Mouse (Mus musculus) hindbrain, embryonic 14.5 days (tissue): Measurements from ENCODE around the gene Kcnq4. TPM values are rescaled to one million over a fixed set of nuclear protein-coding genes. Genes with fewer than 3 reads are reported as not detected.
A peak's percentile ranks its signal among the peaks of the same experiment; 100 is the strongest.

Experiments
- ATAC-seq: fragments of 200-750 bp; cut with Nextera tagmentation; 2 replicates; pipeline ENCODE4 v1.8.0; 2017; ENCODE audit warnings: moderate number of reproducible peaks, mild to moderate bottlenecking, moderate TSS enrichment, moderate library complexity; ENCODE audit not compliant: low FRiP score
- DNase-seq: peaks from one replicate; pipeline ENCODE4 v3.0.0-alpha.2; 2015; ENCODE audit warnings: low spot score
- H3K27ac ChIP-seq: fragments of 300-500 bp; sonication (generic); 2 replicates; pipeline ENCODE4 v1.5.1; 2014; ENCODE audit warnings: mild to moderate bottlenecking, moderate library complexity
- H3K27me3 ChIP-seq: fragments of 300-500 bp; sonication (generic); 2 replicates; pipeline ENCODE4 v1.6.1; 2014; ENCODE audit warnings: mild to moderate bottlenecking, low read length, mixed read lengths; ENCODE audit not compliant: control insufficient read depth, insufficient read depth
- H3K36me3 ChIP-seq: fragments of 300-500 bp; sonication (generic); replicated peaks from 2 replicates; pipeline ENCODE4 v1.6.1; 2014; ENCODE audit not compliant: control insufficient read depth, insufficient read depth
- H3K4me1 ChIP-seq: fragments of 300-500 bp; sonication (generic); replicated peaks from 2 replicates; pipeline ENCODE4 v1.6.1; 2014; ENCODE audit warnings: antibody characterized with exemption, low read length, mixed read lengths; ENCODE audit not compliant: control insufficient read depth, insufficient read depth
- H3K4me2 ChIP-seq: fragments of 300-500 bp; sonication (generic); replicated peaks from 2 replicates; pipeline ENCODE4 v1.6.1; 2014; ENCODE audit warnings: mild to moderate bottlenecking, moderate library complexity
- H3K4me3 ChIP-seq: fragments of 300-500 bp; sonication (generic); replicated peaks from 2 replicates; pipeline ENCODE4 v1.5.1; 2014; ENCODE audit warnings: mild to moderate bottlenecking, low read length
- H3K9ac ChIP-seq: fragments of 300-500 bp; sonication (generic); 2 replicates; pipeline ENCODE4 v1.6.1; 2014
- H3K9me3 ChIP-seq: fragments of 300-500 bp; sonication (generic); 2 replicates; pipeline ENCODE4 v1.6.1; 2016; ENCODE audit warnings: low read length; ENCODE audit not compliant: control insufficient read depth
- WGBS: fragments of 180-500 bp; shearing (Covaris S2); extraction: QIAGEN DNeasy Blood & Tissue Kit; methylation state at CpG from one replicate; pipeline ENCODE4 v1.1.7; 2014; 5-methylcytosine and 5-hydroxymethylcytosine counted together
- polyA plus RNA-seq: library from polyadenylated mRNA; unstranded; fragments of >200 nt; fragmentation: Nextera tagmentation; extraction: Ambion mirVana; gene quantifications from 2 replicates; pipeline ENCODE4 v1.2.1, GENCODE M21; 2014

Gene Kcnq4
- 6.2 and 6.4 TPM in 2 replicates for polyA plus RNA-seq

GRCm38 (mm10) chr4:120747941-120748866, at the start of gene Kcnq4:
Gene Kcnq4 (minus strand): TSS chr4:120748612.
- H3K9me3 ChIP-seq = no peaks in the 10 kb centered on the region
- H3K4me1 ChIP-seq = peaks cover 12% of the 10 kb centered on the region; the same call in 1 of the 2 replicates
- peak within 1 kb of the TSS; percentile 100 for H3K4me2 ChIP-seq
- H3K27ac ChIP-seq = no peak within 1 kb of the TSS
- 2% methylated on average over 42 of the region's 42 CpGs for WGBS
- peak within 1 kb of the TSS; percentile 70 for H3K4me3 ChIP-seq
- 0 out of 2 replicates have a peak, but pooled peaks have one; percentile 5 for ATAC-seq
- H3K27me3 ChIP-seq = peaks cover 55% of the 10 kb centered on the region
- peak within 1 kb of the TSS; percentile 66 for H3K9ac ChIP-seq
- DNase-seq = no peak
- no peaks in the 10 kb centered on the region for H3K36me3 ChIP-seq

DNA sequence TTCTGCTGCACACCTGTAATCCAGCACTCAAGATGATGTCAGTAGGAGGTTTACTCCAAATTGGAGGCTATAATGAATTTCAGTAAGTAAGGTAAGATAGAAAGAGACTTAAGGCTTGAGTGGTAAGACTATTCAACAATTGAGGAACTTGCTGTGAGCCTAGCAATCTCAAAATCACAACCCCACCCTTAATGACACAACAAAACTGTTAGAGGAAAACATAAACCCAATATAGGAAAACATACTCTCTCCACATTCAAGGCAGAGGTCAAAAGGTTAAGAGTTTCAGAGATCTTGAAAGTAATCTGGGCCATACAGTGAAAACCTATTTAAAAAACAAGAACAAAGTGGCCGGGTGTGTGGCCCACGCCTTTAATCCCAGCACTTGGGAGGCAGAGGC, 48.3 kb upstream of the Kcnq4 start:
- no peaks in the 10 kb centered on the region for H3K9me3 ChIP-seq
- 94% methylated on average over 2 of the region's 2 CpGs for WGBS
- H3K4me3 ChIP-seq = no peak overlapping the region
- DNase-seq (no peak), ATAC-seq (no peak)
- H3K27ac ChIP-seq = no peak overlapping the region
- no peaks in the 10 kb centered on the region for H3K36me3 ChIP-seq
- no peaks in the 10 kb centered on the region for H3K27me3 ChIP-seq
- peaks cover 6% of the 10 kb centered on the region; the same call in 1 of the 2 replicates for H3K4me1 ChIP-seq
- H3K4me2 ChIP-seq = no peak overlapping the region
- no peak overlapping the region for H3K9ac ChIP-seq

GRCm38 (mm10) chr4:120795646-120796045, 47.2 kb upstream of the Kcnq4 start:
- no peaks in the 10 kb centered on the region for H3K36me3 ChIP-seq
- DNase-seq (no peak), ATAC-seq (no peak)
- no peak overlapping the region for H3K9ac ChIP-seq
- WGBS = 89% methylated on average over 1 of the region's 1 CpGs
- no peaks in the 10 kb centered on the region for H3K27me3 ChIP-seq
- H3K27ac ChIP-seq = no peak overlapping the region
- H3K4me3 ChIP-seq = no peak overlapping the region
- no peak overlapping the region for H3K4me2 ChIP-seq
- H3K9me3 ChIP-seq = no peaks in the 10 kb centered on the region
- peaks cover 3% of the 10 kb centered on the region; the same call in 1 of the 2 replicates for H3K4me1 ChIP-seq

- H3K27me3 ChIP-seq = no peaks in the 10 kb centered on the region
- H3K4me3 ChIP-seq = no peak overlapping the region
- WGBS = 90% methylated on average over 2 of the region's 2 CpGs
- no peak overlapping the region for H3K4me2 ChIP-seq
- ATAC-seq (no peak), DNase-seq (no peak)
- no peak overlapping the region for H3K27ac ChIP-seq
- no peaks in the 10 kb centered on the region for H3K9me3 ChIP-seq
- no peak overlapping the region for H3K9ac ChIP-seq
- peaks cover 23% of the 10 kb centered on the region for H3K36me3 ChIP-seq
- H3K4me1 ChIP-seq = peaks cover 3% of the 10 kb centered on the region; the same call in 1 of the 2 replicates
These were observed 44.5 kb upstream of the Kcnq4 start for GRCm38 (mm10) chr4:120792918-120793317.

- H3K36me3 ChIP-seq = peaks cover 40% of the 10 kb centered on the region
- H3K4me2 ChIP-seq = no peak overlapping the region
- WGBS = 97% methylated on average over 4 of the region's 4 CpGs
- ATAC-seq (no peak), DNase-seq (no peak)
- no peak overlapping the region for H3K4me3 ChIP-seq
- no peaks in the 10 kb centered on the region for H3K9me3 ChIP-seq
- no peak overlapping the region for H3K9ac ChIP-seq
- peaks cover 3% of the 10 kb centered on the region; the same call in 1 of the 2 replicates for H3K4me1 ChIP-seq
- H3K27ac ChIP-seq = no peak overlapping the region
- no peaks in the 10 kb centered on the region for H3K27me3 ChIP-seq
These were observed 41.6 kb upstream of the Kcnq4 start for GRCm38 (mm10) chr4:120790027-120790426.

- no peak for DNase-seq
- H3K4me2 ChIP-seq = no peak overlapping the region
- H3K4me3 ChIP-seq = no peak overlapping the region
- H3K27ac ChIP-seq = no peak overlapping the region
- H3K9ac ChIP-seq = no peak overlapping the region
- WGBS = 52% methylated on average over 5 of the region's 5 CpGs
- no peaks in the 10 kb centered on the region for H3K4me1 ChIP-seq
- H3K9me3 ChIP-seq = no peaks in the 10 kb centered on the region
- ATAC-seq = no peak
- peaks cover 3% of the 10 kb centered on the region; the same call in 1 of the 2 replicates for H3K27me3 ChIP-seq
- peaks cover 43% of the 10 kb centered on the region for H3K36me3 ChIP-seq
These were observed 7.4 kb upstream of the Kcnq4 start for GRCm38 (mm10) chr4:120755801-120756200.

- Histone ChIP-seq H3K27ac (no peak overlapping the region), H3K4me2 (no peak overlapping the region), H3K4me1 (no peaks in the 10 kb centered on the region), H3K9ac (no peak overlapping the region), H3K4me3 (no peak overlapping the region), H3K27me3 (peaks cover 5% of the 10 kb centered on the region), H3K36me3 (peaks cover 38% of the 10 kb centered on the region), H3K9me3 (no peaks in the 10 kb centered on the region)
- no peak for ATAC-seq
- peak; percentile 70 for DNase-seq
- 3% methylated on average over 1 of the region's 1 CpGs for WGBS
These were observed 6.9 kb upstream of the Kcnq4 start for GRCm38 (mm10) chr4:120755299-120755698.

DNA sequence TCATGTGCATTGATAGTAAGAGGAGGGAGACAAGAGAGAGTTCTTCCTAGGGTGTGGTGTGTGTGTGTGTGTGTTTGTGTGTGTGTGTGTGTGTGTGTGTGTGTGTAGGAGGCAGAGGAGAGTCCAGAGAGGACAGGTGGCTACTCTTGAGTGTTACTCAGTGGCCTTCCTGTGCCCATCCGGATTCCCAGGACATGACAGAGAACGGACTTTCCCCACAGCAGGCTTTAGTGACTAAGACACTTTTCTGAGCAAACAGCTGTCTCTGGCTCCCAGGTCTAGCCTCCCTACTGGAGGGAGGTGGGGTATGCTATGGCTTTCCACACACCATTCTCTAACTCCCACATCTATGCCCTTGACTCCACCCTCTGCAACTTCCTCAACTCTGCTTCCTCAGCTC, 1.2 kb upstream of the Kcnq4 start:
- Histone ChIP-seq H3K9me3 (no peaks in the 10 kb centered on the region), H3K27ac (no peak overlapping the region), H3K4me2 (no peak overlapping the region), H3K9ac (no peak overlapping the region), H3K27me3 (peaks cover 55% of the 10 kb centered on the region), H3K4me1 (peaks cover 12% of the 10 kb centered on the region; the same call in 1 of the 2 replicates), H3K36me3 (no peaks in the 10 kb centered on the region), H3K4me3 (no peak overlapping the region)
- DNase-seq (no peak), ATAC-seq (no peak)
- 39% methylated on average over 2 of the region's 2 CpGs for WGBS

DNA sequence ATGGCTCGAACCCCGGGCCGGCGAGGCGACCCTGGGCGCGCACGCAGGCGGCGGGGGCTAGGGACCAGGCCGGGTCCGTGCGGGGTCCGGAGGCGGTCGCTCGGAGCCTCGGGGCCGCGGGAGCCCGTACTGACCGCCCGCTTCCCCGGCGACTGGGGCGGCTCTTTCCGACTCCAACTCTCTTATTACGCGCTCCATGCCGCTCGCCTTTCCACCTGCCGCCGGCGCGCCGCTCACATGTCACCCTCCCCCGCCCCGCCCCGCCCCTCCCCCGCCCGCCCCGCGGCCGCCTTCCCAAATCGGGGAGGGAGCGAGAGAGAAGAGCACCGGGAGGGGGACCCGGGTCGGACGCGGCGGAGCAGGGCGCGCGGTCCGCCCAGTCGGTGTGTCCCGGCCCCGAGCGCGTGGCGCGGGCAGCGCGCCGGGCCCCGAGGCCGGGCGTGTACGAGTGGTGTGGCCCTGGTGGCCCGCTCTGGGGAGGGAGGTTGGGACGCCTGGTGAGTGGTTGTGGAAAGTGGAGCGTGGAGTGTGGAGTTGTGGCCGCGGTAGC, 1.1 kb downstream of the Kcnq4 start:
- peaks cover 55% of the 10 kb centered on the region for H3K27me3 ChIP-seq
- peaks cover 12% of the 10 kb centered on the region; the same call in 1 of the 2 replicates for H3K4me1 ChIP-seq
- peak overlapping the region; percentile 70 for H3K4me3 ChIP-seq
- under 1% methylated on average over 68 of the region's 75 CpGs for WGBS
- H3K4me2 ChIP-seq = peak overlapping the region; percentile 100
- DNase-seq = no peak
- H3K9ac ChIP-seq = peak overlapping the region; percentile 66
- no peaks in the 10 kb centered on the region for H3K36me3 ChIP-seq
- ATAC-seq = peak; percentile 38; the same call in 1 of the 2 replicates
- no peaks in the 10 kb centered on the region for H3K9me3 ChIP-seq
- no peak overlapping the region for H3K27ac ChIP-seq
